Mouse (Mus musculus) adipocyte (in vitro differentiated cells): ENCODE results near the gene Ssh2.

Experiments used
- DNase-seq: peaks from one replicate; pipeline ENCODE4 v3.0.0-alpha.2; 2016; ENCODE audit warnings: low spot score

Ssh2 gene

DNA sequence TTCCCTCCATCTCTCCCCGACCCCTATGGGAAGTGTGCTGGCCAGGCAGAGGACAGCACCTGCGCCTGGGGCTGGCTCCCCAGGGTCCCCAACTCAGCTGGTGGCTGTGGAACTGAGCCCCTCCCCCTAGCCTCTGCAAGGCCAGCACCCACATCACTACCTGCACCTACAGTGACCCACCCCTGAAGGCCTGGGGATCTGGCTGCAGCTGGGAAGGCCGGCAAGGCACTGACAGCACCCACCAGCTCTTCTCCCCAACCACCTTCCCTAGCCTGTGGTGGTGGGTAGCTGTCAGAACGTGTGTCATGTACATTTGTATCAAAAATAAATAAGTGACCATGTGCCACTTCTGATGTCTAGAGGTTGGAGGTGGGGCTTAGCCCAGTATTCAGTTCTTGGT, 291.3 kb downstream of the Ssh2 start:
- no peak for DNase-seq

DNA sequence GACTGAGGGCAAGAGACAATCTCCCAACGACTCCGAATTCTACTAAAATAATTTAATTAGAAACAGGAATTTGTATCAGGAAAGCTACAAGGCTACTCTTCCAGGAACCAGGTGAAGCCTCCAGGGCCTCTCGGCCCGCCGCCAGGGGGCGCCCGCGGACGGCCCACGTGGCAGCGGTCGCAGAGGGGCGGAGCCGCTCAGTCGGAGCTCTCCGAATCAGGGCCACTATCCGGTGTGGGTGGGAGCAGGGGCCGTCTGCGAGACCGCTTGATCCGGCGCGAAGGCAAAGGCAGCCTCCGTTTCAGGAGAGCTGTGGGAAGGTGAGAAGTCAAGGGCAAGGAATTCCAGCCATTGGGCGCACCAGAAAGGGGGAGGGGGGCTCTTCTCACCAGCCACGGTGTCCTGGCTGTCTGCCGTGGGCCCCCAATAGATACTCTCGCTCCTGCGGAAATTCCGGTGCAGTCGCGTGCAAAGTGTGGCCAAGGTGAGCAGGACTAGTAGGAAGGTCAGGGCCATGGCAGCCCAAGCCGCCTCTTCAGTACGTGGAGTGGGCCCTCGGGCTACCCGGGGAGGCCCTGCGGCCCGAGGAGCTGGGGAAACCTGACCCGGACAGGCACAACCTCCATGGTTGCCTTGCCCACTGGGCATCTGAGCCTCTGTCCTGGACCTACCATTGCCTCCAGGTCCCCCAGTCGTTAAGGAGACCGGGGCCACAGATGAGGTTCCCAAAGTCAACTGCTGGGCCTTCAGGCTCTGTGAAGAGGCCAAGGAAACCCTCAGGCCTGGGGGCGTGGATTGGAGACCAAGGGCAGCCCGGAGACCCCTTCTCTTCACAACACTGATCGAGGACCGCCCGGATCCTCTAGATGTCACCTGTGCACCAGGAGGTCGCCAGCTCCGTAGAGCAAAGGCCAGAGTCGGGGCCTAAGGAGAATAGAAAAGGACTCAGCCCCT, 292.3 kb downstream of the Ssh2 start:
- no peak for DNase-seq
